Mouse (Mus musculus) Patski (cell line): ENCODE measurements around the gene Trim14. TPM values are rescaled to one million over a fixed set of nuclear protein-coding genes. Genes with fewer than 3 reads are reported as not detected.

Experiments
- ATAC-seq: fragments of 100-300 bp; one replicate; pipeline ENCODE4 v1.8.0; 2021
- CTCF ChIA-PET: fragments of 350-600 bp; sonication (Branson Sonifier 250); formaldehyde crosslinking; loops from one replicate; lab custom pipeline; 2022; ENCODE audit warnings: inconsistent platforms; lab: Charles Lee
- POLR2A ChIA-PET: fragments of 350-600 bp; sonication (Branson Sonifier 250); formaldehyde crosslinking; loops from one replicate; lab custom pipeline; 2022; ENCODE audit warnings: antibody characterized with exemption, inconsistent platforms; lab: Charles Lee
- DNase-seq: peaks from one replicate; pipeline ENCODE4 v3.0.0-alpha.2; 2011; ENCODE audit warnings: low read depth, low spot score
- H3K27me3 ChIP-seq: fragments of 371-371 bp; one replicate; pipeline ENCODE4 v1.5.1; 2021
- CTCF ChIP-seq: fragments of 100-300 bp; IDR thresholded peaks from one replicate; pipeline ENCODE4 v1.5.1; 2021
- in situ Hi-C: fragments of 300-500 bp; cut with MboI; formaldehyde crosslinking; loops from 3 replicates; pipeline ENCODE4 v1.11.1; 2018; ENCODE audit warnings: low pct_unique_long_range_greater_than_20kb, mixed read lengths
- polyA plus RNA-seq: library from polyadenylated mRNA; unstranded; gene quantifications from one replicate; pipeline ENCODE4 v1.2.3, GENCODE M21; 2021

Gene Trim14
- polyA plus RNA-seq, 1 experiment from 2014 or later: 0.44 TPM

GRCm38 (mm10) chr4:46502606-46503502 lies 33.1 kb downstream of the Trim14 start:
- no peak for TF ChIP-seq CTCF
- in situ Hi-C loops: no loop called here
- CTCF ChIA-PET: interaction anchor here (0.8 kb wide), 1 partner anchor 43 kb away, joined by 3 read pairs; no protein-coding TSS in a partner anchor
- POLR2A ChIA-PET: no interaction called here
- DNase-seq: no peak
- ATAC-seq: no peak
- no peaks in the 10 kb centered on the region for H3K27me3 ChIP-seq

GRCm38 (mm10) chr4:46498976-46499375 lies 37.0 kb downstream of the Trim14 start:
- ChIA-PET CTCF (interaction anchor here (0.6 to 1.2 kb wide), 4 partner anchors 9 to 958 kb away, joined by 3 to 4 read pairs (median 3); no protein-coding TSS in a partner anchor), POLR2A (no interaction called here)
- no peak for DNase-seq
- TF ChIP-seq CTCF: no peak
- in situ Hi-C loops: no loop called here
- no peaks in the 10 kb centered on the region for H3K27me3 ChIP-seq
- no peak for ATAC-seq

GRCm38 (mm10) chr4:46498511-46498910 lies 37.4 kb downstream of the Trim14 start:
- POLR2A ChIA-PET: no interaction called here
- no peak for DNase-seq
- no peaks in the 10 kb centered on the region for H3K27me3 ChIP-seq
- ATAC-seq: no peak
- in situ Hi-C loops: no loop called here
- CTCF ChIA-PET: interaction anchor here (0.6 to 1.2 kb wide), 4 partner anchors 9 to 957 kb away, joined by 3 to 4 read pairs (median 3); no protein-coding TSS in a partner anchor
- TF ChIP-seq CTCF: no peak

GRCm38 (mm10) chr4:46497286-46497892 lies 38.6 kb downstream of the Trim14 start:
- CTCF ChIA-PET: interaction anchor here (0.9 kb wide), 1 partner anchor 19 kb away, joined by 5 read pairs; no protein-coding TSS in a partner anchor
- no peak for DNase-seq
- ATAC-seq: peak; percentile 21
- no peaks in the 10 kb centered on the region for H3K27me3 ChIP-seq
- no peak for TF ChIP-seq CTCF
- POLR2A ChIA-PET: no interaction called here
- in situ Hi-C loops: no loop called here

- ChIA-PET CTCF (no interaction called here), POLR2A (no interaction called here)
- DNase-seq: no peak
- H3K27me3 ChIP-seq: no peaks in the 10 kb centered on the region
- TF ChIP-seq CTCF: no peak
- ATAC-seq: no peak
- in situ Hi-C loops: no loop called here
These were observed 40.4 kb downstream of the Trim14 start for GRCm38 (mm10) chr4:46495543-46495942.

- TF ChIP-seq CTCF: no peak
- CTCF ChIA-PET: no interaction called here
- no peak for ATAC-seq
These were observed 42.9 kb downstream of the Trim14 start for GRCm38 (mm10) chr4:46493071-46493470.

GRCm38 (mm10) chr4:46489028-46489925 lies 46.7 kb downstream of the Trim14 start, which contains the start of gene Nans:
Gene Nans, plus strand, starts transcription at chr4:46489248.
- ChIA-PET CTCF (interaction anchor here (1.2 to 1.3 kb wide), 2 partner anchors 10 to 25 kb away, joined by 3 to 4 read pairs; no protein-coding TSS in a partner anchor), POLR2A (no interaction called here)
- in situ Hi-C loops: no loop called here
- DNase-seq (peak; percentile 68), ATAC-seq (peak; percentile 98)
- no peaks in the 10 kb centered on the region for H3K27me3 ChIP-seq
- TF ChIP-seq CTCF: no peak

More at GRCm38 (mm10) chr4:46493071-46493470, 42.9 kb downstream of the Trim14 start:
- POLR2A ChIA-PET: no interaction called here
- DNase-seq: no peak
- in situ Hi-C loops: no loop called here
- no peaks in the 10 kb centered on the region for H3K27me3 ChIP-seq

- CTCF ChIA-PET: interaction anchor here (1.5 kb wide), 1 partner anchor 9 kb away, joined by 3 read pairs; no protein-coding TSS in a partner anchor
- no peaks in the 10 kb centered on the region for H3K27me3 ChIP-seq
- in situ Hi-C loops: no loop called here
- TF ChIP-seq CTCF: no peak
- DNase-seq (no peak), ATAC-seq (no peak)
- POLR2A ChIA-PET: no interaction called here
These were observed 48.6 kb downstream of the Trim14 start for GRCm38 (mm10) chr4:46487348-46487747.

- no peak for DNase-seq
- TF ChIP-seq CTCF: no peak
These were observed 50.1 kb downstream of the Trim14 start for GRCm38 (mm10) chr4:46485696-46486417.

More at GRCm38 (mm10) chr4:46485696-46486417, 50.1 kb downstream of the Trim14 start:
- no peaks in the 10 kb centered on the region for H3K27me3 ChIP-seq
- ATAC-seq: no peak
- in situ Hi-C loops: no loop called here
- ChIA-PET POLR2A (no interaction called here), CTCF (no interaction called here)
